Mouse (Mus musculus): Measurements from ENCODE around the gene Lce3b.

Lce3b gene

GRCm38 (mm10) chr3:92932679-92933078 is at the start of gene Lce3b:
Gene Lce3b, plus strand, starts transcription at chr3:92932979.
- DNase-seq: no peak

- peak; percentile 56 to 68 for DNase-seq
Observed at GRCm38 (mm10) chr3:92894063-92894462, 38.7 kb upstream of the Lce3b start.

- DNase-seq: no peak
Observed at GRCm38 (mm10) chr3:92894489-92894888, 38.3 kb upstream of the Lce3b start.

GRCm38 (mm10) chr3:92902992-92903391 is 29.8 kb upstream of the Lce3b start:
- peak in 1 of 2 experiments; percentile 50 for DNase-seq

- DNase-seq: no peak
Observed at GRCm38 (mm10) chr3:92903640-92904039, 29.1 kb upstream of the Lce3b start.

- DNase-seq: no peak
Observed at GRCm38 (mm10) chr3:92905182-92905581, 27.6 kb upstream of the Lce3b start.

GRCm38 (mm10) chr3:92907571-92907970 is 25.2 kb upstream of the Lce3b start:
- peak in 1 of 2 experiments; percentile 11 for DNase-seq

- no peak for DNase-seq
Observed at GRCm38 (mm10) chr3:92920364-92920763, 12.4 kb upstream of the Lce3b start.

GRCm38 (mm10) chr3:92926130-92926529 is 6.6 kb upstream of the Lce3b start, which contains the start of gene Lce3a:
Gene Lce3a, minus strand, starts transcription at chr3:92926230.
- DNase-seq: no peak

GRCm38 (mm10) chr3:92944186-92944585 is 11.4 kb downstream of the Lce3b start, which contains the start of gene Lce3c:
Gene Lce3c, plus strand, starts transcription at chr3:92944486.
- no peak for DNase-seq

- no peak for DNase-seq
Observed at GRCm38 (mm10) chr3:92957090-92957489, 24.3 kb downstream of the Lce3b start, which contains the start of gene Lce3d. Gene Lce3d, plus strand, starts transcription at chr3:92957390.

- no peak for DNase-seq
Observed at GRCm38 (mm10) chr3:92966761-92967160, 34.0 kb downstream of the Lce3b start, which contains the start of gene Lce3e. Gene Lce3e, plus strand, starts transcription at chr3:92967061.

GRCm38 (mm10) chr3:92978484-92978883 is 45.7 kb downstream of the Lce3b start:
- no peak for DNase-seq

Measured in kidney, adult 8-10 months (tissue).